Mouse (Mus musculus): ENCODE measurements around the gene Gm20388.

GRCm38 (mm10) chr8:122126659-122127058 lies 2216.0 kb downstream of the Gm20388 start:
- TF ChIP-seq CTCF (IDR thresholded peaks at IDR 0.05; ENCODE audit: extremely low read depth, insufficient read depth, low read length) (no peak), POLR2A (IDR thresholded peaks at IDR 0.05; ENCODE audit: extremely low read depth, insufficient read depth, low read length) (no peak)

Data from cortical plate, adult 2 months (tissue).